Comparison of ENCODE assay signal across 25 mouse cellular contexts in the genomic region with DNA sequence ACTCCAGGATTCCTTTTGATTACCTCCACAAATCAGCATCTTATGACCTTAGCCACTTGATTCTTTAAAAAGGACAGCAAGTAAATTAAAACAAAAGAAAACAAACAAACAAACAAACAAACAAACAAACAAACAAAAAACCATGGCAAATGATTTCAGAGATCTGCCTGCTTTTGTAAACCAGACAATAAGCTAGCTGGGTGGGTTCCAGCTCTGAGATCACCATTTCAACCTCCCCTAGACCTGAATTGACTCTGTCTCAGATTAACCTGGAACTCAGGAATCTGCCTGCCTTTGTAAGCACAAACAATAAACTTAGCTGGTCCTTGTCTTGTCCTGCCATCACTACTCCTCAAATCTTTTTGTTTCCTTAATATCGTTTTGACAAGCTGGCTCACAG. TPM values are rescaled to one million over a fixed set of nuclear protein-coding genes. Genes with fewer than 3 reads are reported as not detected.
"Had no signal": no experiment of that assay in that cellular context is flagged by ENCODE, and none has a peak within 500 bp of the region (broad histone marks: within the 10 kb centered on the region; RNA-seq: fewer than 3 reads in every experiment).

No protein-coding gene starts in this region.

- H3K9me3 ChIP-seq: neural tube, embryonic 12.5 days; neural tube, embryonic 13.5 days; stomach, embryonic 15.5 days had no signal

- H3K27ac ChIP-seq: neural tube, embryonic 12.5 days; neural tube, embryonic 13.5 days; neural tube, embryonic 15.5 days; stomach, embryonic 15.5 days; stomach, postnatal 0 days had no signal

- H3K4me3 ChIP-seq: neural tube, embryonic 12.5 days; neural tube, embryonic 13.5 days; neural tube, embryonic 15.5 days; stomach, embryonic 15.5 days had no signal

- H3K36me3 ChIP-seq: stomach, embryonic 15.5 days had no signal

- H3K27me3 ChIP-seq: neural tube, embryonic 12.5 days; neural tube, embryonic 13.5 days; neural tube, embryonic 15.5 days; stomach, embryonic 15.5 days had no signal

- H3K9ac ChIP-seq: neural tube, embryonic 12.5 days; neural tube, embryonic 13.5 days; neural tube, embryonic 15.5 days; stomach, embryonic 15.5 days had no signal

- H3K4me2 ChIP-seq: neural tube, embryonic 12.5 days; neural tube, embryonic 13.5 days; neural tube, embryonic 15.5 days; stomach, embryonic 15.5 days had no signal

- H3K4me1 ChIP-seq: neural tube, embryonic 12.5 days; neural tube, embryonic 13.5 days; neural tube, embryonic 15.5 days; stomach, embryonic 15.5 days had no signal

- DNase-seq: retina, postnatal 1 day; right cerebral cortex, adult 18-20 months; right cerebral cortex, postnatal 14 days; right cerebral cortex, postnatal 25 days; right cerebral cortex, postnatal 4 days; spleen, adult 18-20 months; thymus, adult 18-20 months; thymus, adult 2 months; thymus, postnatal 14 days; thymus, postnatal 25 days; thymus, postnatal 36 days; thymus, postnatal 4 days had no signal

RNA-seq across cellular contexts. Expression of gene Gm10065, which starts 7.6 kb away (rescaled TPM):
- total RNA-seq: neutrophil, adult 5-6 weeks had no signal
- polyA plus RNA-seq: neural tube, embryonic 12.5 days; neural tube, embryonic 13.5 days; neural tube, embryonic 14.5 days; neural tube, embryonic 15.5 days; small intestine, adult 2 months; spleen, adult 2 months; stomach, embryonic 14.5 days; stomach, embryonic 15.5 days; stomach, embryonic 16.5 days; stomach, postnatal 0 days; testis, adult 2 months; thymus, adult 2 months; thymus, postnatal 0 days had no signal

RNA-seq across cellular contexts. Expression of gene AK157302, which starts 8.1 kb away (rescaled TPM):
- polyA plus RNA-seq: small intestine, adult 2 months had no signal

RNA-seq across cellular contexts. Expression of gene Zkscan4, which starts 8.2 kb away (rescaled TPM):
- total RNA-seq: neutrophil, adult 5-6 weeks had no signal

RNA-seq across cellular contexts. Expression of gene Gm11273, which starts 14.3 kb away (rescaled TPM):
- total RNA-seq: neutrophil, adult 5-6 weeks had no signal

RNA-seq across cellular contexts. Expression of gene Nkapl, which starts 18.6 kb away (rescaled TPM):
- total RNA-seq: neutrophil, adult 5-6 weeks had no signal
- polyA plus RNA-seq: spleen, adult 2 months had no signal
